18 mouse cellular contexts compared by ENCODE assay signal in genomic region chr11:117256840-117257239, GRCm38 (mm10).
"Had no signal": no experiment of that assay in that cellular context is flagged by ENCODE, and none has a peak within 500 bp of the region (broad histone marks: within the 10 kb centered on the region; RNA-seq: fewer than 3 reads in every experiment).

No protein-coding gene starts in this region.

- H3K36me3 ChIP-seq: heart, embryonic 13.5 days; heart, embryonic 15.5 days; hindbrain, embryonic 13.5 days; hindbrain, embryonic 15.5 days; kidney, embryonic 15.5 days; limb, embryonic 12.5 days had no signal

- H3K27ac ChIP-seq: heart, embryonic 13.5 days; hindbrain, embryonic 15.5 days; hindbrain, postnatal 0 days; limb, embryonic 12.5 days had no signal

- H3K9ac ChIP-seq: heart, embryonic 13.5 days; heart, embryonic 15.5 days; hindbrain, embryonic 13.5 days; hindbrain, embryonic 15.5 days; kidney, embryonic 15.5 days; limb, embryonic 12.5 days had no signal

- H3K9me3 ChIP-seq: heart, embryonic 15.5 days; hindbrain, embryonic 13.5 days; hindbrain, embryonic 15.5 days; kidney, embryonic 15.5 days; limb, embryonic 12.5 days had no signal

- H3K4me3 ChIP-seq: heart, embryonic 13.5 days; heart, embryonic 15.5 days; hindbrain, embryonic 13.5 days; hindbrain, embryonic 15.5 days; kidney, embryonic 15.5 days; limb, embryonic 12.5 days had no signal

- H3K27me3 ChIP-seq: heart, embryonic 13.5 days; heart, embryonic 15.5 days; hindbrain, embryonic 13.5 days; hindbrain, embryonic 15.5 days; kidney, embryonic 15.5 days; limb, embryonic 12.5 days had no signal

- DNase-seq: gastrocnemius, postnatal 10 days; gastrocnemius, postnatal 25 days; heart, postnatal 14 days; kidney, adult 11 months; kidney, adult 2 months; kidney, adult 9 months; kidney, postnatal 14 days; left cerebral cortex, postnatal 4 days; liver had no signal

- H3K4me2 ChIP-seq: heart, embryonic 11.5 days; heart, embryonic 13.5 days; heart, embryonic 15.5 days; hindbrain, embryonic 13.5 days; hindbrain, embryonic 15.5 days; kidney, embryonic 15.5 days; limb, embryonic 12.5 days; liver, embryonic 11.5 days had no signal
